Mouse (Mus musculus) small intestine, adult 2 months (tissue): ENCODE results near the gene Vrtn.

Experiments
- CTCF ChIP-seq: fragments of 200-500 bp; IDR thresholded peaks from 2 replicates; pipeline ENCODE4 v1.5.1; 2012; ENCODE audit warnings: low read depth, mild to moderate bottlenecking, control low read depth, inconsistent platforms, low read length, moderate library complexity, mixed read lengths; ENCODE audit not compliant: insufficient replicate concordance, insufficient read length; ENCODE audit errors: extremely low read depth
- POLR2A ChIP-seq: fragments of 200-500 bp; IDR thresholded peaks from 2 replicates; pipeline ENCODE4 v1.6.1; 2012; ENCODE audit warnings: low read depth, mild to moderate bottlenecking, control low read depth, inconsistent platforms, low read length, moderate library complexity

GRCm38 (mm10) chr12:84604001-84604400 lies 36.8 kb upstream of the Vrtn start:
- no peak for TF ChIP-seq CTCF
- TF ChIP-seq POLR2A, result no peak
